Mouse (Mus musculus) liver, postnatal 0 days (tissue): ENCODE results near the gene Rabepk.

ENCODE experiments used
- CTCF ChIP-seq: sonication (generic); IDR thresholded peaks from 2 replicates; pipeline ENCODE4 v1.5.1; 2016; ENCODE audit warnings: antibody characterized with exemption, low read depth
- EP300 ChIP-seq: IDR thresholded peaks from 2 replicates; pipeline ENCODE4 v1.6.1; 2016; ENCODE audit warnings: antibody characterized with exemption, low read depth, mild to moderate bottlenecking

GRCm38 (mm10) chr2:34748479-34748878 lies 51.2 kb downstream of the Rabepk start:
- TF ChIP-seq CTCF (no peak), EP300 (no peak)
